Mouse (Mus musculus) lung, adult 2 months (tissue): ENCODE measurements around the gene Ccnjl.

Experiments used
- CTCF ChIP-seq: fragments of 200-500 bp; IDR thresholded peaks from 2 replicates; pipeline ENCODE4 v1.5.1; 2011; ENCODE audit warnings: mild to moderate bottlenecking, low read length, control low read depth; ENCODE audit not compliant: insufficient read depth
- POLR2A ChIP-seq: fragments of 200-500 bp; IDR thresholded peaks from 2 replicates; pipeline ENCODE4 v1.6.1; 2011; ENCODE audit warnings: low read depth, mild to moderate bottlenecking, control low read depth, low read length, borderline replicate concordance; ENCODE audit errors: extremely low read depth

GRCm38 (mm10) chr11:43589530-43590072, 61.0 kb downstream of the Ccnjl start:
- TF ChIP-seq POLR2A (no peak), CTCF (no peak)
